Comparison of ENCODE assay signal across 9 mouse cellular contexts in the genomic region with DNA sequence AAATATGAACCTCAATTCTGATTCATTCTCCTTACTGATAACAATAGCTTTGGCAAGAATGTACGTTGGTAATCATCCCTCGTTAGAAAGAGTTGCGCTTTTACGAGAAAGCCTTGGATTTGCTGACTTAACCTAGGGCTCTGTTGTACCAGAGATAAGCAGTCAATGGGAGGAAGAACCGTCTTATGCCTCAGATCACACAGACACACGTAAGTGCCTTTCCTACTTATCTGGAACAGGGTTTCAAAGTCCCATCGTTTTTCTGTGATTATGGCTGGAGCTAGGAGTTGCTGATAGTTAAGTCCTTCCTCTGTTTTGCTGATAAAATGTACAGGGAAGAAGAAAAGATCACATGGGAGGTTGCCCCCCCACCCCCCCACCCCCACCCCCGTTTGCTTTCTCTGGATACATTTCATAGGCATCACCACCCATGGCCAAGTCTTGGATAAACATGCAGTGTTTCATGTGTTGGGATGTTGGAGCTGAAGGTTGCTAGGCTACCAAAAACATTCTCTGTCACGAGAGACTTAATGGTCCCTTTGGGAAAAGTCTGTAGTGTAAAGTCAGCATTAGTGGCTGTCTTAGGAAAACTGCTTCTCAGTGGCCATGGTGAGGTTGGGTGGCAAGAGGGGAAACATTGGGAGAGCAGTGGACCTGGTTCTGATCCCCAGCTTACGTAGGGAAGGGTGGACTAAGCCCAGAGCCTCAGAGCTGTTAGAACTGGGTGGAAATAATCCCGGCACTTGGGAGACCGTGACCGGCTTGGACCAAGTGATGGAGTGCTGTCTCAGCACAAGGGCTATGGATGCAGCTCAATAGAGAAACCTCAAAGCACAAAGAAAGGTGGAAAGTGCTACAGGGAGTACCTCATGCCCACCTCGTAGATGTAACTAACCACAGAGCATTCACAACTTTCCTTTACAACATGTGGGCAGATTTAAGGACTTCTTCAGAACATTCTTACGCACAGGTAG. TPM values are rescaled to one million over a fixed set of nuclear protein-coding genes. Genes with fewer than 3 reads are reported as not detected.
A peak's percentile ranks its signal among the peaks of the same experiment; 100 is the strongest.
DNase-seq lines count a peak whose midpoint lies in the region; ATAC-seq lines count a peak whose summit lies in the region.
"Had no signal": no experiment of that assay in that cellular context is flagged by ENCODE, and none has a peak within 500 bp of the region (broad histone marks: within the 10 kb centered on the region; RNA-seq: fewer than 3 reads in every experiment).

No protein-coding gene starts in this region.

- no peaks in the 10 kb centered on the region for H3K9me3 ChIP-seq in kidney, embryonic 14.5 days (ENCODE audit: control insufficient read depth, low read length)
- H3K9me3 ChIP-seq in kidney, embryonic 16.5 days (ENCODE audit: low read length): no peaks in the 10 kb centered on the region
- H3K9me3 ChIP-seq in liver, embryonic 15.5 days (replicated peaks): no peaks in the 10 kb centered on the region
- H3K9me3 ChIP-seq: heart, embryonic 15.5 days had no signal

- intact Hi-C loops in left cerebral cortex, postnatal 36 days (cut with DNase I): no loop called here

- no peak overlapping the region for H3K9ac ChIP-seq in kidney, embryonic 14.5 days (ENCODE audit: low read depth, low read length)
- H3K9ac ChIP-seq in kidney, embryonic 16.5 days (replicated peaks; ENCODE audit: low read length): no peak overlapping the region
- no peak overlapping the region for H3K9ac ChIP-seq in liver, embryonic 15.5 days
- H3K9ac ChIP-seq: heart, embryonic 15.5 days had no signal

- H3K4me1 ChIP-seq in kidney, embryonic 14.5 days (ENCODE audit: control insufficient read depth, insufficient read depth, low read length): no peaks in the 10 kb centered on the region
- peaks cover 9% of the 10 kb centered on the region; the same call in 1 of the 2 replicates for H3K4me1 ChIP-seq in kidney, embryonic 16.5 days (ENCODE audit: insufficient read depth, low read length)
- peaks cover 86% of the 10 kb centered on the region for H3K4me1 ChIP-seq in liver, embryonic 15.5 days (replicated peaks)

- H3K36me3 ChIP-seq in kidney, embryonic 14.5 days (ENCODE audit: control insufficient read depth, insufficient read depth, low read length): no peaks in the 10 kb centered on the region
- H3K36me3 ChIP-seq in kidney, embryonic 16.5 days (ENCODE audit: insufficient read depth, low read length): no peaks in the 10 kb centered on the region
- peaks cover 45% of the 10 kb centered on the region for H3K36me3 ChIP-seq in liver, embryonic 15.5 days (replicated peaks)
- H3K36me3 ChIP-seq: heart, embryonic 15.5 days had no signal

- 56% methylated on average over 15 of the region's 15 CpGs for WGBS in kidney, embryonic 14.5 days
- 59% methylated on average over 15 of the region's 15 CpGs for WGBS in kidney, embryonic 16.5 days
- WGBS in liver, embryonic 15.5 days (ENCODE audit: insufficient replicate concordance): 36% methylated on average over 15 of the region's 15 CpGs

- H3K4me3 ChIP-seq in kidney, embryonic 14.5 days (ENCODE audit: low read length): no peak overlapping the region
- H3K4me3 ChIP-seq in kidney, embryonic 16.5 days (ENCODE audit: low read length): no peak overlapping the region
- no peak overlapping the region for H3K4me3 ChIP-seq in liver, embryonic 15.5 days (replicated peaks)
- H3K4me3 ChIP-seq: heart, embryonic 15.5 days had no signal

- ATAC-seq in kidney, embryonic 14.5 days (ENCODE audit: low FRiP score, low TSS enrichment): 0 out of 2 replicates have a peak, but pooled peaks have one; percentile 35
- no peak for ATAC-seq in kidney, embryonic 16.5 days (ENCODE audit: low FRiP score, low TSS enrichment)
- peak; percentile 85 for ATAC-seq in liver, embryonic 15.5 days (ENCODE audit: insufficient read depth)

- no peak overlapping the region for H3K4me2 ChIP-seq in kidney, embryonic 14.5 days (replicated peaks; ENCODE audit: low read depth, low read length)
- H3K4me2 ChIP-seq in kidney, embryonic 16.5 days (replicated peaks; ENCODE audit: low read depth, low read length): no peak overlapping the region
- H3K4me2 ChIP-seq in liver, embryonic 15.5 days: peak overlapping the region; percentile 38
- H3K4me2 ChIP-seq: heart, embryonic 15.5 days had no signal

- H3K27ac ChIP-seq in kidney, embryonic 14.5 days (ENCODE audit: low read depth, low read length): no peak overlapping the region
- no peak overlapping the region for H3K27ac ChIP-seq in kidney, embryonic 16.5 days (ENCODE audit: low read length)
- H3K27ac ChIP-seq in liver, embryonic 15.5 days (replicated peaks): peak overlapping the region; percentile 73
- H3K27ac ChIP-seq: heart, embryonic 15.5 days had no signal

- H3K27me3 ChIP-seq in kidney, embryonic 14.5 days (ENCODE audit: control insufficient read depth, insufficient read depth, low read length): no peaks in the 10 kb centered on the region
- no peaks in the 10 kb centered on the region for H3K27me3 ChIP-seq in kidney, embryonic 16.5 days (ENCODE audit: insufficient read depth, low read length)
- no peaks in the 10 kb centered on the region for H3K27me3 ChIP-seq in liver, embryonic 15.5 days
- H3K27me3 ChIP-seq: heart, embryonic 15.5 days had no signal

- DNase-seq in adrenal gland, adult 2 months: peak; percentile 30
- DNase-seq in adrenal gland, postnatal 25 days: no peak
- peak; percentile 47 for DNase-seq in c-Kit-negative CD71-positive TER-119-positive erythroid progenitor cells, embryonic 14.5 days (ENCODE audit: low read depth, low spot score)
- DNase-seq in spleen, adult 18-20 months: no peak
- no peak for DNase-seq in left cerebral cortex, postnatal 36 days (ENCODE audit: low spot score in 2 of 2)

RNA-seq across cellular contexts. Expression of a gene that starts 25.1 kb away (rescaled TPM):
- total RNA-seq in adrenal gland, adult 2 months (2021): 10 to 100 TPM; 26.0 to 38.8 TPM
- polyA plus RNA-seq in adrenal gland, adult 2 months (2012; rRNA removed): 9.5 and 10.6 TPM in 2 replicates
- total RNA-seq in adrenal gland, postnatal 25 days (2021): 28.8 and 37.2 TPM in 2 replicates
- polyA plus RNA-seq in kidney, embryonic 14.5 days (2014; fragmentation: Nextera tagmentation; extraction: Ambion mirVana): 9.7 and 10.9 TPM in 2 replicates
- 7.7 and 8.0 TPM in 2 replicates for polyA plus RNA-seq in kidney, embryonic 16.5 days (2015; fragmentation: Nextera tagmentation; extraction: Ambion mirVana)
- 31.1 and 31.3 TPM in 2 replicates for polyA plus RNA-seq in liver, embryonic 15.5 days (2015; fragmentation: Nextera tagmentation; extraction: Ambion mirVana)
- 10 to 100 TPM; 12.6 to 12.9 TPM for total RNA-seq in left cerebral cortex, postnatal 36 days (2021)

Comparison
In these comparisons a context has a peak if more than half of its experiments do, and no peak if none do; other contexts are left out.
1. DNase-seq: peak in adrenal gland, adult 2 months (single experiment) and c-Kit-negative CD71-positive TER-119-positive erythroid progenitor cells, embryonic 14.5 days (single experiment); none in adrenal gland, postnatal 25 days (single experiment), spleen, adult 18-20 months (0 of 2) and left cerebral cortex, postnatal 36 days (0 of 2).